8 mouse cellular contexts compared by ENCODE assay signal in genomic region chr13:60455033-60455619, GRCm38 (mm10).
DNase-seq lines count a peak whose midpoint lies in the region; ATAC-seq and TF ChIP-seq lines count a peak whose summit lies in the region.
"Had no signal": no experiment of that assay in that cellular context is flagged by ENCODE, and none has a peak within 500 bp of the region (broad histone marks: within the 10 kb centered on the region; RNA-seq: fewer than 3 reads in every experiment).

No protein-coding gene starts in this region.

- no peaks in the 10 kb centered on the region for H3K27me3 ChIP-seq in C2C12 (ENCODE audit: control insufficient read depth, insufficient read depth, insufficient read length)
- no peaks in the 10 kb centered on the region for H3K27me3 ChIP-seq in heart, embryonic 11.5 days (ENCODE audit: control insufficient read depth, insufficient read depth, low read length)
- no peaks in the 10 kb centered on the region for H3K27me3 ChIP-seq in kidney, embryonic 14.5 days (ENCODE audit: control insufficient read depth, insufficient read depth, low read length)
- H3K27me3 ChIP-seq: neural tube, embryonic 12.5 days had no signal

- peak overlapping the region; percentile 47 for H3ac ChIP-seq in C2C12 (ENCODE audit: control insufficient read depth, insufficient read length, low read depth)

- 25% methylated on average over 15 of the region's 15 CpGs for WGBS in heart, embryonic 11.5 days (ENCODE audit: insufficient replicate concordance)
- WGBS in kidney, embryonic 14.5 days, result 30% methylated on average over 15 of the region's 15 CpGs

- peak overlapping the region; percentile 63; the same call in 1 of the 2 replicates for H3K27ac ChIP-seq in heart, embryonic 11.5 days (ENCODE audit: low read depth, low read length)
- no peak overlapping the region; the same call in 1 of the 2 replicates for H3K27ac ChIP-seq in kidney, embryonic 14.5 days (ENCODE audit: low read depth, low read length)
- H3K27ac ChIP-seq: neural tube, embryonic 12.5 days had no signal

- no peaks in the 10 kb centered on the region for H3K36me3 ChIP-seq in C2C12 (ENCODE audit: control insufficient read depth, insufficient read depth)
- H3K36me3 ChIP-seq in heart, embryonic 11.5 days (ENCODE audit: control insufficient read depth, insufficient read depth, low read length), result no peaks in the 10 kb centered on the region
- H3K36me3 ChIP-seq in kidney, embryonic 14.5 days (ENCODE audit: control insufficient read depth, insufficient read depth, low read length), result no peaks in the 10 kb centered on the region
- H3K36me3 ChIP-seq: neural tube, embryonic 12.5 days had no signal

- no peaks in the 10 kb centered on the region for H3K79me3 ChIP-seq in C2C12 (ENCODE audit: low read depth)

- no peaks in the 10 kb centered on the region for H3K9me3 ChIP-seq in heart, embryonic 11.5 days (replicated peaks; ENCODE audit: control insufficient read depth, low read length)
- H3K9me3 ChIP-seq in kidney, embryonic 14.5 days (ENCODE audit: control insufficient read depth, low read length), result no peaks in the 10 kb centered on the region
- H3K9me3 ChIP-seq: neural tube, embryonic 12.5 days had no signal

- TF ChIP-seq CTCF in C2C12 (IDR thresholded peaks at IDR 0.05; ENCODE audit: control insufficient read depth, insufficient read depth, insufficient read length), result no peak

- H3K9ac ChIP-seq in heart, embryonic 11.5 days (ENCODE audit: low read depth, low read length), result peak overlapping the region; percentile 53; the same call in 1 of the 2 replicates
- H3K9ac ChIP-seq in kidney, embryonic 14.5 days (ENCODE audit: low read depth, low read length), result no peak overlapping the region
- H3K9ac ChIP-seq: neural tube, embryonic 12.5 days had no signal

- no peak overlapping the region; the same call in 1 of the 2 replicates for H3K4me2 ChIP-seq in heart, embryonic 11.5 days
- no peak overlapping the region for H3K4me2 ChIP-seq in kidney, embryonic 14.5 days (replicated peaks; ENCODE audit: low read depth, low read length)
- H3K4me2 ChIP-seq: neural tube, embryonic 12.5 days had no signal

- H3K4me1 ChIP-seq in heart, embryonic 11.5 days (ENCODE audit: control insufficient read depth, insufficient read depth, low read length), result peaks cover 10% of the 10 kb centered on the region
- peaks cover 9% of the 10 kb centered on the region for H3K4me1 ChIP-seq in kidney, embryonic 14.5 days (ENCODE audit: control insufficient read depth, insufficient read depth, low read length)
- H3K4me1 ChIP-seq: neural tube, embryonic 12.5 days had no signal

- H3K79me2 ChIP-seq in C2C12 (ENCODE audit: control insufficient read depth, insufficient read depth), result no peaks in the 10 kb centered on the region

- H3K4me3 ChIP-seq in C2C12 (ENCODE audit: insufficient read depth, poor library complexity, severe bottlenecking), result no peak overlapping the region
- H3K4me3 ChIP-seq in heart, embryonic 11.5 days (ENCODE audit: low read depth, low read length), result no peak overlapping the region
- no peak overlapping the region for H3K4me3 ChIP-seq in kidney, embryonic 14.5 days (ENCODE audit: low read length)
- H3K4me3 ChIP-seq: neural tube, embryonic 12.5 days had no signal

- peak; percentile 79 for DNase-seq in ZHBTc4 (ENCODE audit: low read depth, low spot score)
- peak; percentile 34 to 49 for DNase-seq in lung, postnatal 4 days
- DNase-seq in cerebellum, adult 11 months, result no peak
- no peak for DNase-seq in spleen, adult 18-20 months

- no peak; the same call in 1 of the 2 replicates for ATAC-seq in heart, embryonic 11.5 days (replicated peaks; ENCODE audit: insufficient number of reproducible peaks, low FRiP score, low TSS enrichment)
- ATAC-seq in kidney, embryonic 14.5 days (ENCODE audit: low FRiP score, low TSS enrichment), result peak; percentile 40; the same call in 1 of the 2 replicates

TF ChIP-seq in C2C12, 6 proteins besides CTCF, POLR2A, EP300 and RAD21:
- TF ChIP-seq CEBPB (IDR thresholded peaks at IDR 0.05; ENCODE audit: low read depth), result no peak
- peak; percentile 35 for TF ChIP-seq MYOD1 (IDR thresholded peaks at IDR 0.05; ENCODE audit: control insufficient read depth, insufficient read length, low read depth)
- no peak for TF ChIP-seq FOSL1 (IDR thresholded peaks at IDR 0.05; ENCODE audit: insufficient read depth, low read length, poor library complexity, severe bottlenecking)
- no peak for TF ChIP-seq MYOG (IDR thresholded peaks at IDR 0.05; ENCODE audit: control insufficient read depth, extremely low read depth, insufficient read length)
- peak; percentile 25 for TF ChIP-seq USF1 (IDR thresholded peaks at IDR 0.05; ENCODE audit: low read depth)
- TF ChIP-seq MAX (IDR thresholded peaks at IDR 0.05), result peak; percentile 93

Comparison
In these comparisons a context has a peak if more than half of its experiments do, and no peak if none do; other contexts are left out.
1. DNase-seq: peak in ZHBTc4 (single experiment) and lung, postnatal 4 days (2 of 2); none in cerebellum, adult 11 months (single experiment) and spleen, adult 18-20 months (0 of 2).